Mouse (Mus musculus) hindbrain, embryonic 11.5 days (tissue): ENCODE data around the gene Ngp. TPM values are rescaled to one million over a fixed set of nuclear protein-coding genes. Genes with fewer than 3 reads are reported as not detected.
A peak's percentile ranks its signal among the peaks of the same experiment; 100 is the strongest.
"Not testable (repeated sequence)": the region's sequence is repeated elsewhere in the genome, so short reads cannot be mapped to it uniquely, and the experiment has no call there.

ENCODE experiments used
- ATAC-seq: fragments of 200-750 bp; cut with Nextera tagmentation; 2 replicates; pipeline ENCODE4 v1.8.0; 2017; ENCODE audit warnings: mild to moderate bottlenecking, moderate TSS enrichment, moderate library complexity; ENCODE audit not compliant: low FRiP score
- DNase-seq: peaks from one replicate; pipeline ENCODE4 v3.0.0-alpha.2; 2015; ENCODE audit warnings: low spot score
- H3K27ac ChIP-seq: fragments of 300-500 bp; sonication (generic); 2 replicates; pipeline ENCODE4 v1.5.1; 2014; ENCODE audit warnings: mild to moderate bottlenecking, low read depth, low read length
- H3K27me3 ChIP-seq: fragments of 300-500 bp; sonication (generic); 2 replicates; pipeline ENCODE4 v1.6.1; 2014; ENCODE audit warnings: mild to moderate bottlenecking, low read length, moderate library complexity, mixed read lengths; ENCODE audit not compliant: control insufficient read depth, insufficient read depth
- H3K36me3 ChIP-seq: fragments of 300-500 bp; sonication (generic); 2 replicates; pipeline ENCODE4 v1.6.1; 2014; ENCODE audit warnings: mild to moderate bottlenecking, low read length, moderate library complexity, mixed read lengths; ENCODE audit not compliant: control insufficient read depth, insufficient read depth
- H3K4me1 ChIP-seq: fragments of 300-500 bp; sonication (generic); replicated peaks from 2 replicates; pipeline ENCODE4 v1.6.1; 2014; ENCODE audit warnings: low read length, mixed read lengths; ENCODE audit not compliant: control insufficient read depth, insufficient read depth
- H3K4me2 ChIP-seq: fragments of 300-500 bp; sonication (generic); replicated peaks from 2 replicates; pipeline ENCODE4 v1.6.1; 2014; ENCODE audit warnings: mild to moderate bottlenecking, low read depth, low read length
- H3K4me3 ChIP-seq: fragments of 300-500 bp; sonication (generic); 2 replicates; pipeline ENCODE4 v1.5.1; 2014; ENCODE audit warnings: low read depth, low read length
- H3K9ac ChIP-seq: fragments of 300-500 bp; sonication (generic); 2 replicates; pipeline ENCODE4 v1.6.1; 2014; ENCODE audit warnings: low read depth, low read length
- H3K9me3 ChIP-seq: fragments of 300-500 bp; sonication (generic); 2 replicates; pipeline ENCODE4 v1.6.1; 2016; ENCODE audit warnings: low read length; ENCODE audit not compliant: control insufficient read depth
- WGBS: fragments of 180-500 bp; shearing (Covaris S2); extraction: QIAGEN DNeasy Blood & Tissue Kit; methylation state at CpG from one replicate; pipeline ENCODE4 v1.1.7; 2014; 5-methylcytosine and 5-hydroxymethylcytosine counted together
- polyA plus RNA-seq: library from polyadenylated mRNA; unstranded; fragments of >200 nt; fragmentation: Nextera tagmentation; extraction: Ambion mirVana; gene quantifications from 2 replicates; pipeline ENCODE4 v1.2.1, GENCODE M21; 2014

The Ngp gene
- 0.14 and 0.45 TPM in 2 replicates for polyA plus RNA-seq

GRCm38 (mm10) chr9:110419511-110420112 is at the start of gene Ngp:
TSS of gene Ngp (plus strand) at chr9:110419747.
- Histone ChIP-seq H3K4me2 (no peak within 1 kb of the TSS), H3K27ac (no peak within 1 kb of the TSS), H3K27me3 (no peaks in the 10 kb centered on the region), H3K4me1 (no peaks in the 10 kb centered on the region), H3K9me3 (no peaks in the 10 kb centered on the region), H3K4me3 (no peak within 1 kb of the TSS), H3K36me3 (no peaks in the 10 kb centered on the region), H3K9ac (no peak within 1 kb of the TSS)
- WGBS, result 90% methylated on average over 12 of the region's 12 CpGs
- ATAC-seq (no peak), DNase-seq (no peak)

- no peak overlapping the region for H3K9ac ChIP-seq
- no peak overlapping the region for H3K27ac ChIP-seq
- DNase-seq, result no peak
- no peaks in the 10 kb centered on the region for H3K4me1 ChIP-seq
- no peaks in the 10 kb centered on the region for H3K27me3 ChIP-seq
- H3K4me2 ChIP-seq, result no peak overlapping the region
- peaks cover 3% of the 10 kb centered on the region; the same call in 1 of the 2 replicates for H3K36me3 ChIP-seq
- H3K4me3 ChIP-seq, result no peak overlapping the region
- H3K9me3 ChIP-seq, result no peaks in the 10 kb centered on the region
- no peak for ATAC-seq
- 93% methylated on average over 3 of the region's 3 CpGs for WGBS
Measured at GRCm38 (mm10) chr9:110369860-110370259, 49.7 kb upstream of the Ngp start.

GRCm38 (mm10) chr9:110373871-110374270 is 45.7 kb upstream of the Ngp start:
- DNase-seq (no peak), ATAC-seq (no peak)
- H3K36me3 ChIP-seq, result peaks cover 5% of the 10 kb centered on the region; the same call in 1 of the 2 replicates
- H3K4me1 ChIP-seq, result no peaks in the 10 kb centered on the region
- WGBS, result 94% methylated on average over 13 of the region's 13 CpGs
- no peak overlapping the region for H3K9ac ChIP-seq
- H3K9me3 ChIP-seq, result no peaks in the 10 kb centered on the region
- no peak overlapping the region for H3K4me3 ChIP-seq
- no peak overlapping the region for H3K27ac ChIP-seq
- H3K27me3 ChIP-seq, result no peaks in the 10 kb centered on the region
- no peak overlapping the region for H3K4me2 ChIP-seq

GRCm38 (mm10) chr9:110375668-110376067 is 43.9 kb upstream of the Ngp start:
- H3K9me3 ChIP-seq, result no peaks in the 10 kb centered on the region
- ATAC-seq (no peak), DNase-seq (no peak)
- H3K9ac ChIP-seq, result no peak overlapping the region
- 92% methylated on average over 3 of the region's 3 CpGs for WGBS
- H3K4me3 ChIP-seq, result no peak overlapping the region
- H3K27ac ChIP-seq, result no peak overlapping the region
- peaks cover 5% of the 10 kb centered on the region; the same call in 1 of the 2 replicates for H3K36me3 ChIP-seq
- no peaks in the 10 kb centered on the region for H3K4me1 ChIP-seq
- H3K4me2 ChIP-seq, result no peak overlapping the region
- no peaks in the 10 kb centered on the region for H3K27me3 ChIP-seq

- H3K9me3 ChIP-seq, H3K27ac ChIP-seq, H3K9ac ChIP-seq, H3K4me3 ChIP-seq, H3K4me2 ChIP-seq, ATAC-seq, DNase-seq, H3K36me3 ChIP-seq, H3K4me1 ChIP-seq, H3K27me3 ChIP-seq: not testable (repeated sequence)
- 95% methylated on average over 14 of the region's 15 CpGs for WGBS
Measured at GRCm38 (mm10) chr9:110377655-110378054, 41.9 kb upstream of the Ngp start.

GRCm38 (mm10) chr9:110379361-110379760 is 40.2 kb upstream of the Ngp start:
- no peak overlapping the region for H3K4me3 ChIP-seq
- no peaks in the 10 kb centered on the region for H3K4me1 ChIP-seq
- ATAC-seq (no peak), DNase-seq (no peak)
- peaks cover 10% of the 10 kb centered on the region for H3K36me3 ChIP-seq
- 93% methylated on average over 8 of the region's 8 CpGs for WGBS
- H3K27ac ChIP-seq, result no peak overlapping the region
- H3K9ac ChIP-seq, result no peak overlapping the region
- no peak overlapping the region for H3K4me2 ChIP-seq
- H3K27me3 ChIP-seq, result no peaks in the 10 kb centered on the region
- no peaks in the 10 kb centered on the region for H3K9me3 ChIP-seq

- DNase-seq, result no peak
- Histone ChIP-seq H3K4me2 (no peak overlapping the region), H3K27me3 (no peaks in the 10 kb centered on the region), H3K4me1 (no peaks in the 10 kb centered on the region), H3K9me3 (no peaks in the 10 kb centered on the region), H3K27ac (no peak overlapping the region), H3K36me3 (peaks cover 11% of the 10 kb centered on the region), H3K9ac (no peak overlapping the region), H3K4me3 (no peak overlapping the region)
- 0 out of 2 replicates have a peak, but pooled peaks have one; percentile 49 for ATAC-seq
- 45% methylated on average over 21 of the region's 21 CpGs for WGBS
Measured at GRCm38 (mm10) chr9:110380662-110381061, 38.9 kb upstream of the Ngp start.

- Histone ChIP-seq H3K27me3 (no peaks in the 10 kb centered on the region), H3K9me3 (no peaks in the 10 kb centered on the region), H3K4me1 (no peaks in the 10 kb centered on the region), H3K27ac (no peak overlapping the region), H3K36me3 (peaks cover 11% of the 10 kb centered on the region), H3K4me3 (no peak overlapping the region), H3K9ac (no peak overlapping the region), H3K4me2 (no peak overlapping the region)
- no peak for DNase-seq
- WGBS, result 89% methylated on average over 12 of the region's 12 CpGs
- ATAC-seq, result no peak
Measured at GRCm38 (mm10) chr9:110381292-110381691, 38.3 kb upstream of the Ngp start.

GRCm38 (mm10) chr9:110384369-110384929 is 35.1 kb upstream of the Ngp start:
- WGBS, result 90% methylated on average over 7 of the region's 7 CpGs
- Histone ChIP-seq H3K4me1 (no peaks in the 10 kb centered on the region), H3K36me3 (peaks cover 20% of the 10 kb centered on the region), H3K27me3 (no peaks in the 10 kb centered on the region), H3K9ac (no peak overlapping the region), H3K4me2 (no peak overlapping the region), H3K27ac (no peak overlapping the region), H3K4me3 (no peak overlapping the region), H3K9me3 (no peaks in the 10 kb centered on the region)
- ATAC-seq (no peak), DNase-seq (no peak)
